Mouse (Mus musculus): ENCODE data around the gene Ccl20. TPM values are rescaled to one million over a fixed set of nuclear protein-coding genes. Genes with fewer than 3 reads are reported as not detected.

Ccl20 gene
- total and polyA plus RNA-seq, 2 experiments from 2014 or later, result not detected

DNA sequence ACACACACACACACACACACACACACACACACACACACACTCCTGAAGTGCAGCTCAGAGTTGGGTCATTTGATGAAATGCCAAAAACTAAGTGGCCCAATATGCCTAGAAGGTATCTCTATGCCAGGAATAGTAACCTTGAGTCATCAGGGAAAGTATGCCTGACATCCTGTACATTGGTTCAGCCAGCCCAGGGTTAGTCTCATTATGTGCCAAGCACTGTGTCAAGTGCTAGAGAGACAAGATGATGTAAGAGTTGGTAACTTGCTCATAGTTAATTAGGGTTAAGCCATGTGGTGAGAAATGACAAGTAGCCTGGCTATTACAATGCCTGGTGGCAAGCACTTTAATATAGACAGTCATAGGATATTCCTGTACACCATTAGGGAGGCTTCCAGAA, 3.3 kb downstream of the Ccl20 start:
- no peak overlapping the region for H3K9ac ChIP-seq (replicated peaks; ENCODE audit: low read depth, low read length)
- DNase-seq (ENCODE audit: low spot score), result peak; percentile 84
- H3K36me3 ChIP-seq (replicated peaks; ENCODE audit: control insufficient read depth, insufficient read depth, low read length), result no peaks in the 10 kb centered on the region
- H3K4me1 ChIP-seq (ENCODE audit: control insufficient read depth, insufficient read depth), result peaks cover 11% of the 10 kb centered on the region
- TF ChIP-seq CTCF (IDR thresholded peaks at IDR 0.05; ENCODE audit: low read depth), result no peak
- no peak for TF ChIP-seq EP300 (IDR thresholded peaks at IDR 0.05; ENCODE audit: low read depth)
- no peak overlapping the region for H3K4me3 ChIP-seq (ENCODE audit: low read depth, low read length)
- no peaks in the 10 kb centered on the region for H3K9me3 ChIP-seq (replicated peaks; ENCODE audit: control insufficient read depth, low read length)
- peak overlapping the region; percentile 22; the same call in 1 of the 2 replicates for H3K27ac ChIP-seq (ENCODE audit: low read depth)
- no peak overlapping the region for H3K4me2 ChIP-seq (ENCODE audit: low read depth, low read length)
- no peaks in the 10 kb centered on the region for H3K27me3 ChIP-seq (ENCODE audit: control insufficient read depth, insufficient read depth, low read length)
- ATAC-seq (ENCODE audit: insufficient read depth, low read depth), result peak; percentile 95

DNA sequence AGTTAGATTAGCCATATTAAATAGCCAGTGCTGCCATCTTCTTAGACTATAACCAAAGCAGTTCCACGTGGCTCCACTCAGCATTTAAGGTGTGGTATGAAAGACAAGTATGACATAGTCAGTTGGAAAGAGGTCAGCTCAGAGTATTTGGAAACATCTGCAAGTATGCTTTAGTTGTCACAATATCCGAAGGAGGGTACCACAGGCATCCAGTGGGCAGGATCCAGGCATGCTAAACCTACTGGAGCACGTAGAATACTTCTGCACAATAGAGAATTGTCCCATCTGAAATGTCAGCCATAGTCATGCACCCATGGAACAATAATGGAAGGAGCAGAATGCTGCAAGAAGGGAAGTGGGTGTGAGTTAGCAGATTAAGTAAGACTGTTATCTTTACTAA, 3.7 kb downstream of the Ccl20 start:
- ATAC-seq (ENCODE audit: insufficient read depth, low read depth), result no peak

DNA sequence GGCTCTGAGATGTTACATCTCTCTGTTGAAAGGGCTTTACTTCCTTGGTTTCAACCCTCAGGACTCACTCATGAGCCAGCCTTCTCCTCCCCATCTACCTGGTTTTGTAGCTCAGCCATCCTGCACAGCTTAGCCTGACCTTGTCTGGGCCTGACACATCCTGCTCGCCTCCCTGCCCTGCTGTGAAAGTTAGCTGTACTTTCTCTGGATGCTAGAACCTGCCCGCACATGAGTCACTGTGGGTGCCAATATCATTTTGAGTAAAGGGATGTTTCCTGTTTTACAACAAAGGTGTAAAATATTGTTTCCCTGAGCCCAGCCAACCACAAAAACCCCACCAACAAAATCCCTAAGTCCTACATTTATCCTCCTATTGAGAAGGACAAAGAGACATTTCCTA, 6.6 kb downstream of the Ccl20 start:
- Histone ChIP-seq H3K9me3 (replicated peaks; ENCODE audit: control insufficient read depth, low read length) (no peaks in the 10 kb centered on the region), H3K4me3 (ENCODE audit: low read depth, low read length) (no peak overlapping the region), H3K4me2 (ENCODE audit: low read depth, low read length) (no peak overlapping the region), H3K36me3 (replicated peaks; ENCODE audit: control insufficient read depth, insufficient read depth, low read length) (no peaks in the 10 kb centered on the region), H3K27me3 (ENCODE audit: control insufficient read depth, insufficient read depth, low read length) (no peaks in the 10 kb centered on the region), H3K27ac (ENCODE audit: low read depth) (no peak overlapping the region), H3K4me1 (ENCODE audit: control insufficient read depth, insufficient read depth) (peaks cover 6% of the 10 kb centered on the region), H3K9ac (replicated peaks; ENCODE audit: low read depth, low read length) (no peak overlapping the region)
- ATAC-seq (ENCODE audit: insufficient read depth, low read depth), result no peak
- TF ChIP-seq CTCF (IDR thresholded peaks at IDR 0.05; ENCODE audit: low read depth) (no peak), EP300 (IDR thresholded peaks at IDR 0.05; ENCODE audit: low read depth) (no peak)
- no peak for DNase-seq (ENCODE audit: low spot score)
- WGBS, result 76% methylated on average over 2 of the region's 2 CpGs

More for the DNA sequence above, 3.7 kb downstream of the Ccl20 start:
- H3K36me3 ChIP-seq (replicated peaks; ENCODE audit: control insufficient read depth, insufficient read depth, low read length), result no peaks in the 10 kb centered on the region
- no peaks in the 10 kb centered on the region for H3K27me3 ChIP-seq (ENCODE audit: control insufficient read depth, insufficient read depth, low read length)
- no peak overlapping the region for H3K4me2 ChIP-seq (ENCODE audit: low read depth, low read length)
- H3K27ac ChIP-seq (ENCODE audit: low read depth), result peak overlapping the region; percentile 22; the same call in 1 of the 2 replicates
- WGBS, result 71% methylated on average over 3 of the region's 3 CpGs
- H3K9me3 ChIP-seq (replicated peaks; ENCODE audit: control insufficient read depth, low read length), result no peaks in the 10 kb centered on the region
- no peak overlapping the region for H3K9ac ChIP-seq (replicated peaks; ENCODE audit: low read depth, low read length)
- DNase-seq (ENCODE audit: low spot score), result no peak
- TF ChIP-seq CTCF (IDR thresholded peaks at IDR 0.05; ENCODE audit: low read depth) (no peak), EP300 (IDR thresholded peaks at IDR 0.05; ENCODE audit: low read depth) (no peak)
- no peak overlapping the region for H3K4me3 ChIP-seq (ENCODE audit: low read depth, low read length)
- H3K4me1 ChIP-seq (ENCODE audit: control insufficient read depth, insufficient read depth), result peaks cover 11% of the 10 kb centered on the region

DNA sequence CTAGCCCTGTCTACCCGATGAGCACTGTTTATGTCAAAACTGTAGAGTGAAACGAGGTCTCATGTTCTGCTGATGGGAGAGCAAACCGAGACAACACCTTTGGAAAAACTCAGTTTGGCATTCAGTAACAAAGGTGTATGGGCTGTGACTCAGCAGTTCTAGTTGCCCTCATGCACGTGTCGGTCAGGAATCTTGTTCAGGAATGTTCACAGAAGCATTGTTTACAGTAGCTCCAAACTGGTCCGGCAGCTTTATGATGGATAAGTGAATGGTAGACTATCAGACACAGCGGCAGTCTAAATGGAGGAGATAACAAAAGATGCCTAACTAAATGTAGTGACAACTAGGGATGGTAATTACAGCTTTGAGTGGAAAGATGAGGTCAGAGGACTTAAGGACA, 19.3 kb downstream of the Ccl20 start:
- no peaks in the 10 kb centered on the region for H3K4me1 ChIP-seq (ENCODE audit: control insufficient read depth, insufficient read depth)
- DNase-seq (ENCODE audit: low spot score) (no peak), ATAC-seq (ENCODE audit: insufficient read depth, low read depth) (no peak)
- H3K27ac ChIP-seq (ENCODE audit: low read depth), result no peak overlapping the region
- no peak overlapping the region for H3K9ac ChIP-seq (replicated peaks; ENCODE audit: low read depth, low read length)
- 51% methylated on average over 7 of the region's 7 CpGs for WGBS
- no peak overlapping the region for H3K4me3 ChIP-seq (ENCODE audit: low read depth, low read length)
- H3K4me2 ChIP-seq (ENCODE audit: low read depth, low read length), result no peak overlapping the region
- TF ChIP-seq EP300 (IDR thresholded peaks at IDR 0.05; ENCODE audit: low read depth) (no peak), CTCF (IDR thresholded peaks at IDR 0.05; ENCODE audit: low read depth) (no peak)
- H3K9me3 ChIP-seq (replicated peaks; ENCODE audit: control insufficient read depth, low read length), result no peaks in the 10 kb centered on the region
- no peaks in the 10 kb centered on the region for H3K36me3 ChIP-seq (replicated peaks; ENCODE audit: control insufficient read depth, insufficient read depth, low read length)
- H3K27me3 ChIP-seq (ENCODE audit: control insufficient read depth, insufficient read depth, low read length), result no peaks in the 10 kb centered on the region

DNA sequence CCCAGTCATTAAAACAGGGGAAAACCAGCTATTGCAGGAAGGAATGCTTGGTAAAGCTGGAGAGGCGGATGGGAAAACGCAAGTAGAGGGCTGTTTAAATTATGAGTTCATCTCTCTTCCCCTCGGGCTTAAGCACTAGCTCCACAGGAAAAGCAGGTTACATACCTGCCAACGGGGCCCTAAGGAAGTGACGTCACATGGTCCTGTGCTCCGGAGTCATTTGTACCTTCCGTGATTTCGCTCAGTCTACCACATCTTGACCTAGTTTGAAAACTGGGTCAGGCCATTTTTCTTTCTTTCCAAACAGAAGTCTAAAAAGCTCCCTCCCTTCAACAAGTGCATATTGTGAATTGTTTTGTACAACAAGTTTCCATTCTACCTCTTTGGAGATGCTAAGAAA, 21.3 kb downstream of the Ccl20 start:
- no peak for TF ChIP-seq EP300 (IDR thresholded peaks at IDR 0.05; ENCODE audit: low read depth)
- TF ChIP-seq CTCF (IDR thresholded peaks at IDR 0.05; ENCODE audit: low read depth), result no peak
- ATAC-seq (ENCODE audit: insufficient read depth, low read depth) (no peak), DNase-seq (ENCODE audit: low spot score) (no peak)
- H3K27ac ChIP-seq (ENCODE audit: low read depth), result no peak overlapping the region
- no peak overlapping the region for H3K4me3 ChIP-seq (ENCODE audit: low read depth, low read length)
- no peaks in the 10 kb centered on the region for H3K27me3 ChIP-seq (ENCODE audit: control insufficient read depth, insufficient read depth, low read length)
- 86% methylated on average over 8 of the region's 8 CpGs for WGBS
- H3K9me3 ChIP-seq (replicated peaks; ENCODE audit: control insufficient read depth, low read length), result no peaks in the 10 kb centered on the region
- H3K36me3 ChIP-seq (replicated peaks; ENCODE audit: control insufficient read depth, insufficient read depth, low read length), result no peaks in the 10 kb centered on the region
- H3K4me2 ChIP-seq (ENCODE audit: low read depth, low read length), result no peak overlapping the region
- no peaks in the 10 kb centered on the region for H3K4me1 ChIP-seq (ENCODE audit: control insufficient read depth, insufficient read depth)
- H3K9ac ChIP-seq (replicated peaks; ENCODE audit: low read depth, low read length), result no peak overlapping the region

DNA sequence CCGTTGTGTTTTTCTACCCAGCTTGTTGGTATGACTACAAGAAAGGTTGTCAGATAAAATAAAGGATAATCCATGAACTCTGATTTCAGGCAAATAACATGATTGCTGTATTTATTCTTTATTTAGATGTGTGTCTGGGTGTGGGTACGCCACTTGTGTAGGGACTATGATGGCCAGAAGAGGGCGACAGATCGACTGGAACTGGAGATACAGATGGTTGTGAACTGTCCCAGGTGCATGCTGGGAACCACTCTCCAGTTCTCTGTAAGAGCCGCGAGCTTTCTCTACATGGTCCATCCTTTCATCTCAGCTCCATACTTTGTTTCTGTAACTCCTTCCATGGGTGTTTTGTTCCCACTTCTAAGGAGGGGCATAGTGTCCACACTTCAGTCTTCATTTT, 22.2 kb downstream of the Ccl20 start:
- no peaks in the 10 kb centered on the region for H3K27me3 ChIP-seq (ENCODE audit: control insufficient read depth, insufficient read depth, low read length)
- no peak overlapping the region for H3K4me2 ChIP-seq (ENCODE audit: low read depth, low read length)
- H3K36me3 ChIP-seq (replicated peaks; ENCODE audit: control insufficient read depth, insufficient read depth, low read length), result no peaks in the 10 kb centered on the region
- H3K9ac ChIP-seq (replicated peaks; ENCODE audit: low read depth, low read length), result no peak overlapping the region
- TF ChIP-seq CTCF (IDR thresholded peaks at IDR 0.05; ENCODE audit: low read depth) (no peak), EP300 (IDR thresholded peaks at IDR 0.05; ENCODE audit: low read depth) (no peak)
- no peaks in the 10 kb centered on the region for H3K9me3 ChIP-seq (replicated peaks; ENCODE audit: control insufficient read depth, low read length)
- DNase-seq (ENCODE audit: low spot score) (no peak), ATAC-seq (ENCODE audit: insufficient read depth, low read depth) (no peak)
- H3K4me1 ChIP-seq (ENCODE audit: control insufficient read depth, insufficient read depth), result no peaks in the 10 kb centered on the region
- H3K27ac ChIP-seq (ENCODE audit: low read depth), result no peak overlapping the region
- WGBS, result 76% methylated on average over 6 of the region's 6 CpGs
- H3K4me3 ChIP-seq (ENCODE audit: low read depth, low read length), result no peak overlapping the region

All from heart, postnatal 0 days (tissue).